Mouse (Mus musculus) hindbrain, embryonic 11.5 days (tissue): ENCODE data around the gene Mc1r. TPM values are rescaled to one million over a fixed set of nuclear protein-coding genes. Genes with fewer than 3 reads are reported as not detected.
"Not testable (repeated sequence)": the region's sequence is repeated elsewhere in the genome, so short reads cannot be mapped to it uniquely, and the experiment has no call there.

Source experiments
- ATAC-seq: fragments of 200-750 bp; cut with Nextera tagmentation; 2 replicates; pipeline ENCODE4 v1.8.0; 2017; ENCODE audit warnings: mild to moderate bottlenecking, moderate TSS enrichment, moderate library complexity; ENCODE audit not compliant: low FRiP score
- DNase-seq: peaks from one replicate; pipeline ENCODE4 v3.0.0-alpha.2; 2015; ENCODE audit warnings: low spot score
- H3K27ac ChIP-seq: fragments of 300-500 bp; sonication (generic); 2 replicates; pipeline ENCODE4 v1.5.1; 2014; ENCODE audit warnings: mild to moderate bottlenecking, low read depth, low read length
- H3K27me3 ChIP-seq: fragments of 300-500 bp; sonication (generic); 2 replicates; pipeline ENCODE4 v1.6.1; 2014; ENCODE audit warnings: mild to moderate bottlenecking, low read length, moderate library complexity, mixed read lengths; ENCODE audit not compliant: control insufficient read depth, insufficient read depth
- H3K36me3 ChIP-seq: fragments of 300-500 bp; sonication (generic); 2 replicates; pipeline ENCODE4 v1.6.1; 2014; ENCODE audit warnings: mild to moderate bottlenecking, low read length, moderate library complexity, mixed read lengths; ENCODE audit not compliant: control insufficient read depth, insufficient read depth
- H3K4me1 ChIP-seq: fragments of 300-500 bp; sonication (generic); replicated peaks from 2 replicates; pipeline ENCODE4 v1.6.1; 2014; ENCODE audit warnings: low read length, mixed read lengths; ENCODE audit not compliant: control insufficient read depth, insufficient read depth
- H3K4me2 ChIP-seq: fragments of 300-500 bp; sonication (generic); replicated peaks from 2 replicates; pipeline ENCODE4 v1.6.1; 2014; ENCODE audit warnings: mild to moderate bottlenecking, low read depth, low read length
- H3K4me3 ChIP-seq: fragments of 300-500 bp; sonication (generic); 2 replicates; pipeline ENCODE4 v1.5.1; 2014; ENCODE audit warnings: low read depth, low read length
- H3K9ac ChIP-seq: fragments of 300-500 bp; sonication (generic); 2 replicates; pipeline ENCODE4 v1.6.1; 2014; ENCODE audit warnings: low read depth, low read length
- H3K9me3 ChIP-seq: fragments of 300-500 bp; sonication (generic); 2 replicates; pipeline ENCODE4 v1.6.1; 2016; ENCODE audit warnings: low read length; ENCODE audit not compliant: control insufficient read depth
- WGBS: fragments of 180-500 bp; shearing (Covaris S2); extraction: QIAGEN DNeasy Blood & Tissue Kit; methylation state at CpG from one replicate; pipeline ENCODE4 v1.1.7; 2014; 5-methylcytosine and 5-hydroxymethylcytosine counted together
- polyA plus RNA-seq: library from polyadenylated mRNA; unstranded; fragments of >200 nt; fragmentation: Nextera tagmentation; extraction: Ambion mirVana; gene quantifications from 2 replicates; pipeline ENCODE4 v1.2.1, GENCODE M21; 2014

The Mc1r gene
- polyA plus RNA-seq, 1 experiment from 2014 or later: 0.49 TPM

GRCm38 (mm10) chr8:123432381-123432780 lies 25.5 kb downstream of the Mc1r start:
- DNase-seq (no peak), ATAC-seq (no peak)
- Histone ChIP-seq H3K9me3 (peaks cover 20% of the 10 kb centered on the region), H3K4me3 (no peak overlapping the region), H3K9ac (no peak overlapping the region), H3K27me3 (no peaks in the 10 kb centered on the region), H3K27ac (no peak overlapping the region), H3K4me2 (no peak overlapping the region), H3K36me3 (no peaks in the 10 kb centered on the region), H3K4me1 (no peaks in the 10 kb centered on the region)
- WGBS: 95% methylated on average over 16 of the region's 16 CpGs

DNA sequence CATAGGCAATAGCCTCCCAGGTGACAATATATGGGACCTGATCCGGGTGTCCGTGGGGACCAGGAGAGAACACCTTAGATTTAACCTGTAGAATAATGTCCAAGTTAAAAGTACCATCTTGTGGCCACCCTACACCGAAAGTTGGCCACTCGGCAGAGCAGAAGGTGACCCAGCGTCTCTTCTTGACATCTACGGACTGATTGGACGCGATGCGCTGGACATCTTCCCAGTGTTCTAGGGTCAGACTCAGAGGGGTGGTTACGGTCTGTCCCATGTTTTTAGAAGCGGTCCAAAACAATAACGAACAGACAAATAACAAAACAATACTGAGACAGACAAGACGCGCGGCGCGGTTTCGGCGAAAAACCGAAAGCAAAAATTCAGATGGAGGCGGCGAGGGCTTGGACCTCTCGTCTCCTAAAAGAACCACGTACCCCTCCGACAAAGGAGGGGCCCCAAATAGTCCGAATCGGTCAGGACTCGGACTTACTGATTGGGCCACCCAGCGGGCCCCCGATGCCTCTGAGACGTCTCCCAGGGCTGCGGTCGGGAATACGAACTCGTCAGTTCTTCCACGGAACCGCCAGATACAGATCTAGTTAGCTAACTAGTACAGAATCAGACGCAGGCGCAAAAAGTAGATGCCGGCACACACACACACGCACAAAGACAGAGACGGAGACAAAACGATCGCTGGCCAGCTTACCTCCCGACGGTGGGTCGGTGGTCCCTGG lies 26.5 kb downstream of the Mc1r start:
- not testable (repeated sequence) for DNase-seq, H3K4me3 ChIP-seq, H3K27ac ChIP-seq, H3K4me2 ChIP-seq, H3K9ac ChIP-seq, H3K4me1 ChIP-seq, H3K27me3 ChIP-seq, ATAC-seq, H3K36me3 ChIP-seq
- peaks cover 13% of the 10 kb centered on the region for H3K9me3 ChIP-seq
- WGBS: 96% methylated on average over 41 of the region's 47 CpGs

DNA sequence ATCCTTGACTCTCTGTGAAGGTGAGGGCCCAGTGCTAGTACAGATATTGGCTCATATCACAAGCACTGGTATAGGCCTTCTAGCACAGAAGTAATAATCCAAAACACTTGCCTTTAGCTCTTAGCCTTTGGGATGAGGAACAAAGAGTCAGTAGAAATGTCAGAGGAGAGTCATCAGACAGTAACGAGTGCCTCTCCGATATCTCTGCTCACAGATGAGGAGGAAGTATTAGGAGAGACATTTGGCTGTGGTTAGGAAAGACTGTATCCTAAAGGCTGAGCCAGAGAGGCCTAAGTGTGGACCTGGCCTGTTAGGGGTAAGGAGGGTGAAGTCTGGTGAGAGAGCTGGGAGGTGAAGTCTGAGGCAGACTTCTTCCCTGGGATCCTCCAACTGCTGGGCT lies 34.9 kb downstream of the Mc1r start:
- Histone ChIP-seq H3K9ac (no peak overlapping the region), H3K27me3 (no peaks in the 10 kb centered on the region), H3K9me3 (no peaks in the 10 kb centered on the region), H3K4me1 (no peaks in the 10 kb centered on the region; the same call in 1 of the 2 replicates), H3K4me2 (no peak overlapping the region), H3K27ac (no peak overlapping the region), H3K4me3 (no peak overlapping the region), H3K36me3 (no peaks in the 10 kb centered on the region)
- ATAC-seq: no peak
- 89% methylated on average over 2 of the region's 2 CpGs for WGBS
- no peak for DNase-seq

DNA sequence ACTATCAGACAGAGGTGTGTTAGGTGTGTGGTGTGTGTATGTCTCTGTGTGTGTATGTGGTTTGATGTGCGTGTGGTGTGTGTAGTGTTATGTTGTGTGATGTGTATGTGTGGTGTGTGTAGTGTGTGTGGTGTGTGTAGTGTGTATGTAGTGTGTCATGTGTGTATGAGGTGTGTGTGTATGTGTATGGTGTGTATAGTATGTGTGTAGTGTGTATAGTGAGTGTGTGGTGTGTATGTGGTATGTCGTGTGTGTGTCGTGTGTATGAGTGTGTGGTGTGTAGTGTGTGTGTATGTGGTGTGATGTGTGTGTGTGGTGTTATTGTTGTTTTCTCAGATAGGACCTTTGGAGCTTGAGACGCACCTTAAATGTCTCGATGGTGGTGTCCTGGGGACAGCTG lies 35.4 kb downstream of the Mc1r start:
- Histone ChIP-seq H3K9ac (peak overlapping the region; percentile 70), H3K4me2 (no peak overlapping the region), H3K9me3 (no peaks in the 10 kb centered on the region), H3K4me1 (no peaks in the 10 kb centered on the region; the same call in 1 of the 2 replicates), H3K36me3 (no peaks in the 10 kb centered on the region), H3K27ac (no peak overlapping the region), H3K4me3 (no peak overlapping the region), H3K27me3 (no peaks in the 10 kb centered on the region)
- 80% methylated on average over 5 of the region's 5 CpGs for WGBS
- ATAC-seq (peak; percentile 47), DNase-seq (no peak)

GRCm38 (mm10) chr8:123442871-123443575 lies 36.1 kb downstream of the Mc1r start:
- Histone ChIP-seq H3K4me3 (peak overlapping the region; percentile 50), H3K27me3 (no peaks in the 10 kb centered on the region), H3K9ac (peak overlapping the region; percentile 70), H3K9me3 (no peaks in the 10 kb centered on the region), H3K27ac (peak overlapping the region; percentile 42), H3K36me3 (no peaks in the 10 kb centered on the region), H3K4me2 (peak overlapping the region; percentile 56), H3K4me1 (no peaks in the 10 kb centered on the region; the same call in 1 of the 2 replicates)
- ATAC-seq: peak; percentile 96
- WGBS: 2% methylated on average over 41 of the region's 41 CpGs
- peak; percentile 93 for DNase-seq

- ATAC-seq (peak; percentile 4; the same call in 1 of the 2 replicates), DNase-seq (no peak)
- peak overlapping the region; percentile 70 for H3K9ac ChIP-seq
- WGBS: 51% methylated on average over 4 of the region's 4 CpGs
- H3K4me1 ChIP-seq: no peaks in the 10 kb centered on the region; the same call in 1 of the 2 replicates
- peak overlapping the region; percentile 42; the same call in 1 of the 2 replicates for H3K27ac ChIP-seq
- H3K4me3 ChIP-seq: peak overlapping the region; percentile 50
- no peaks in the 10 kb centered on the region for H3K36me3 ChIP-seq
- no peaks in the 10 kb centered on the region for H3K27me3 ChIP-seq
- H3K9me3 ChIP-seq: no peaks in the 10 kb centered on the region
- H3K4me2 ChIP-seq: peak overlapping the region; percentile 56
These were observed 36.6 kb downstream of the Mc1r start for GRCm38 (mm10) chr8:123443576-123443921.

DNA sequence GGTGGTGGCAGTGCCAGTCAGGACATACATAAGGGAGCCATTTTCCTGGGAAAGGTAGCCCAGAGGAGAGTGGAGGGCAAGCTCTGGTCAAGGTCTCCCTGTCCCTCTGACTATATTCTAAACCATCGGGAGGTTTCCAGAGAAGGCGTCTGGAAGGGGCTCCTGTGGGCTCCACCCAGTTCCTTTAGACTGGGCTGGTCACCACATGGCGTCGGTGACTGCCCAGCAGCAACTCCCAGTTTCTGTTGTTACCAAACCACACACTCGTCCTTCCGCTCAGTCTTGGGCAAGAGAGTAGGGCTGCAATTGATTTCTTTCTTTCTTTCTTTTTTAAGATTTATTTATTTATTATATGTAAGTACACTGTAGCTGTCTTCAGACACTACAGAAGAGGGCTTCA lies 37.2 kb downstream of the Mc1r start:
- Histone ChIP-seq H3K9me3 (no peaks in the 10 kb centered on the region), H3K9ac (no peak overlapping the region), H3K4me2 (no peak overlapping the region), H3K4me3 (no peak overlapping the region), H3K27me3 (no peaks in the 10 kb centered on the region), H3K4me1 (no peaks in the 10 kb centered on the region; the same call in 1 of the 2 replicates), H3K27ac (no peak overlapping the region), H3K36me3 (no peaks in the 10 kb centered on the region)
- WGBS: 90% methylated on average over 6 of the region's 6 CpGs
- ATAC-seq: no peak
- no peak for DNase-seq

GRCm38 (mm10) chr8:123445981-123446380 lies 39.1 kb downstream of the Mc1r start:
- no peak for ATAC-seq
- no peak for DNase-seq
- no peak overlapping the region for H3K9ac ChIP-seq
- H3K9me3 ChIP-seq: no peaks in the 10 kb centered on the region
- H3K4me1 ChIP-seq: no peaks in the 10 kb centered on the region; the same call in 1 of the 2 replicates
- no peaks in the 10 kb centered on the region for H3K27me3 ChIP-seq
- no peak overlapping the region for H3K4me3 ChIP-seq
- WGBS: 86% methylated on average over 10 of the region's 10 CpGs
- no peak overlapping the region for H3K4me2 ChIP-seq
- no peak overlapping the region for H3K27ac ChIP-seq
- H3K36me3 ChIP-seq: no peaks in the 10 kb centered on the region

GRCm38 (mm10) chr8:123446799-123447198 lies 39.9 kb downstream of the Mc1r start:
- no peaks in the 10 kb centered on the region for H3K9me3 ChIP-seq
- no peak overlapping the region for H3K9ac ChIP-seq
- WGBS: 85% methylated on average over 6 of the region's 6 CpGs

More at GRCm38 (mm10) chr8:123446799-123447198, 39.9 kb downstream of the Mc1r start:
- Histone ChIP-seq H3K4me3 (no peak overlapping the region), H3K27me3 (no peaks in the 10 kb centered on the region), H3K27ac (no peak overlapping the region), H3K4me2 (no peak overlapping the region), H3K36me3 (no peaks in the 10 kb centered on the region), H3K4me1 (no peaks in the 10 kb centered on the region; the same call in 1 of the 2 replicates)
- ATAC-seq: no peak
- no peak for DNase-seq
